Mouse (Mus musculus): Measurements from ENCODE around the gene Gpr132. TPM values are rescaled to one million over a fixed set of nuclear protein-coding genes. Genes with fewer than 3 reads are reported as not detected.

Gene Gpr132
- polyA plus RNA-seq, 1 experiment from 2014 or later: 0.35 TPM

DNA sequence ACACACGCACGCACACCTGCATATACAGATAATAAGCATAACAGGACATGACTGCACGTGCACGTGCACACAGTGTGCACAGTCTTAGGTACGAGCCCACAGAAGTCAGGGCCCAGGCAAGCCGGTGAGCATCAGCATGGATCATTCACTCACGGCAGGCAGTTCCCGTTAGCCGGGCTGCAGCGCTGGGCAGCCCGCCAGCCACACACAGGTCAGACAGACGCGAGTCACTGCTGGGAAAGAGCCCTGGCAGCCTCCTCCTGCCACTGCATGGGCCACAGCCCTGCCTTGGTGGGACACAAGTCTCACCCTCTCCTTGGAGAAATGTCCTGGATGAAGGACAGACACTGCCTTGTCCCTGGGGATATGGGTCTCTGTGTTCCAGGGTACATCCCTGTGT, 64.0 kb downstream of the Gpr132 start:
- no peak overlapping the region for H3K9ac ChIP-seq
- no peak overlapping the region for H3K27ac ChIP-seq (replicated peaks)
- H3K4me2 ChIP-seq (replicated peaks): no peak overlapping the region
- H3K4me3 ChIP-seq (replicated peaks): no peak overlapping the region
- peaks cover 18% of the 10 kb centered on the region for H3K27me3 ChIP-seq
- no peaks in the 10 kb centered on the region for H3K9me3 ChIP-seq (replicated peaks)
- no peak for ATAC-seq (ENCODE audit: insufficient number of reproducible peaks, low FRiP score, low TSS enrichment, low read depth)
- H3K36me3 ChIP-seq: no peaks in the 10 kb centered on the region
- peaks cover 39% of the 10 kb centered on the region for H3K4me1 ChIP-seq
- WGBS: 45% methylated on average over 13 of the region's 13 CpGs

DNA sequence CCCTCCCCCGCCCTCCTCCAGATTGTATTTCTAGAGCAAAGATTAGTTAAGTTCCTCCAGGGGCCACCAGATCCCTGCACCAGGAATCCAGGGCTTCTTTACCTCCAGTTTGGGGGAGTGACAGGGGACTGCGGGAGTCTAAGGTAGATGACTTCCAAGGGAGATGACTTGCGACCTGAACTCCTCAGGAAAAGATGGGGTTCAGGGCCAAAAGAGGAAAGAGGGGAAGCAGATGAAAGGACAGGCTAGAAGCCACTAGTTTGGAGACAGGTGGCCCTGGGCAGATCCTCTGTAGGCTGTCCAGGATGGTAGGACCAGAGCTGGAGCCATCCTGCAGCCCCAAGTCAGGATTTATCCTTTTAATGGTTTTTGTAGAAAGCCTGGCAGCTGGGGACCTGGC, 65.1 kb downstream of the Gpr132 start:
- no peak overlapping the region for H3K4me3 ChIP-seq (replicated peaks)
- H3K9ac ChIP-seq: no peak overlapping the region

DNA sequence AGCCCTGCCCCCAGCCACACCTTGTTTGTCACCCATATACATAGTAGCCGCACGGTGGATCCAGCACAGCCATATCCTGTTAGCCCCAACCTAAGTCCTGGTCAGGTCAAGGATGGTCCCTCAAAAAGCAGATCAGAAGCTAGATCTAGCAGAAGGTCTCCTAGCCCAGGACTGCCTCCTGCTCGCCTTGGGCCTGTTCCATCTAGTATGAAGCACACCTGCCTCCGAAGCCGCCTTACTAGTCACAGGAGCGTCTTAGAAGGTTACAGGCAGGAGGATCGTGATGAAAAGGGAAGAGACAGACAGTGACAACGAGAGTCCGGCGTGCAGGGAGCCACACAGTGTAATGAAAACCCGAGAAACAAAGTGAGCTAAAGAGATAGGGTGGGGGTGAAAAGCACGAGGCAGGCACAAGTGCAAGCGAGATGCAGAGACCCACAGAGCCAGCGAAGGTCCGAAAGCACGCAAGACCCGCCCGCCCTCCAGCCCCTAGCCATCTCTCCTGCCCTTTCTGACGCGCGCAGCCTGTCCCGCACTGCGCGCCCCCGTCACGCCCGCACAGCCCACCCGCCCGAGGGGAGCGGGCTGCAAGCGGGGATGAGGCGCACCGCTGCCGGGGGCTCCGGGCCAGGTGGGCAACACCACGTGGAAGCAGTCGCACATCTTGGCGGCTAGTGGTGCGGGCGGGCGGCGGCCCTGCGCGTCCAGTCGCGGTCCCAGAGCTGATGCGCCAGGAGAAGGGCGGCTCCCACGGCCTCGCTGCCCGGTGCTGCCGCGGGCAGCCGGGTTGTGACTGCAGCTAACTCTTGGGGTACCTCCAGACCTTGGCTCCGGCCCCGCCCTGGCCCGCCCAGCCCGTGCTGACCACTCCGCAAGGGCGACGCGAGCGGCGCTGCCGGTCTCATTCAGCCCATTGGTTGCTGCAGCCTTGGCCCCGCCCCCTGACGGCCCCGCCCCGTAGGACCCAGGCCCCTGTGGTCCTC, 65.9 kb downstream of the Gpr132 start, which contains the start of gene Ahnak2:
Ahnak2 (minus strand) TSS at position 794 of the 983 bp plus-strand sequence.
- peak within 1 kb of the TSS; percentile 100 for H3K4me2 ChIP-seq (replicated peaks)
- peak within 1 kb of the TSS; percentile 54 for H3K4me3 ChIP-seq (replicated peaks)
- WGBS: 4% methylated on average over 68 of the region's 69 CpGs
- no peak within 1 kb of the TSS for H3K27ac ChIP-seq (replicated peaks)
- H3K36me3 ChIP-seq: no peaks in the 10 kb centered on the region
- H3K9me3 ChIP-seq (replicated peaks): no peaks in the 10 kb centered on the region
- peak within 1 kb of the TSS; percentile 33; the same call in 1 of the 2 replicates for H3K9ac ChIP-seq
- ATAC-seq (ENCODE audit: insufficient number of reproducible peaks, low FRiP score, low TSS enrichment, low read depth): peak; percentile 39; the same call in 1 of the 2 replicates
- peaks cover 50% of the 10 kb centered on the region for H3K4me1 ChIP-seq
- H3K27me3 ChIP-seq: peaks cover 18% of the 10 kb centered on the region

More for the DNA sequence above, 65.1 kb downstream of the Gpr132 start:
- no peaks in the 10 kb centered on the region for H3K36me3 ChIP-seq
- no peaks in the 10 kb centered on the region for H3K9me3 ChIP-seq (replicated peaks)
- ATAC-seq (ENCODE audit: insufficient number of reproducible peaks, low FRiP score, low TSS enrichment, low read depth): no peak
- WGBS: 31% methylated on average over 3 of the region's 3 CpGs
- H3K4me2 ChIP-seq (replicated peaks): peak overlapping the region; percentile 100
- H3K4me1 ChIP-seq: peaks cover 42% of the 10 kb centered on the region
- H3K27ac ChIP-seq (replicated peaks): no peak overlapping the region
- H3K27me3 ChIP-seq: peaks cover 18% of the 10 kb centered on the region

Other genes with a start within 250 kb of the Gpr132 start
- 12.4 and 17.5 TPM in 2 replicates for gene Adssl1, start 248.2 kb downstream of the Gpr132 start, polyA plus RNA-seq (2015; fragmentation: Nextera tagmentation; extraction: Ambion mirVana)
- gene Siva1, start 223.5 kb downstream of the Gpr132 start, polyA plus RNA-seq (2015; fragmentation: Nextera tagmentation; extraction: Ambion mirVana): 196 and 219 TPM in 2 replicates
- gene Akt1, start 193.3 kb downstream of the Gpr132 start, polyA plus RNA-seq (2015; fragmentation: Nextera tagmentation; extraction: Ambion mirVana): 84.9 and 112 TPM in 2 replicates
- 4.8 and 5.6 TPM in 2 replicates for gene Zbtb42, start 189.4 kb downstream of the Gpr132 start, polyA plus RNA-seq (2015; fragmentation: Nextera tagmentation; extraction: Ambion mirVana)
- 25.0 and 28.4 TPM in 2 replicates for gene Cep170b, start 147.8 kb downstream of the Gpr132 start, polyA plus RNA-seq (2015; fragmentation: Nextera tagmentation; extraction: Ambion mirVana)
- 13.4 and 15.3 TPM in 2 replicates for gene Pld4, start 107.6 kb downstream of the Gpr132 start, polyA plus RNA-seq (2015; fragmentation: Nextera tagmentation; extraction: Ambion mirVana)
- gene Ahnak2, start 65.6 kb downstream of the Gpr132 start, polyA plus RNA-seq (2015; fragmentation: Nextera tagmentation; extraction: Ambion mirVana): 8.5 and 10.3 TPM in 2 replicates
- gene Clba1, start 59.3 kb downstream of the Gpr132 start, polyA plus RNA-seq (2015; fragmentation: Nextera tagmentation; extraction: Ambion mirVana): 10.9 and 16.5 TPM in 2 replicates
- gene Cdca4, start 38.8 kb downstream of the Gpr132 start, polyA plus RNA-seq (2015; fragmentation: Nextera tagmentation; extraction: Ambion mirVana): 99.7 and 110 TPM in 2 replicates
- gene Jag2, start 61.5 kb upstream of the Gpr132 start, polyA plus RNA-seq (2015; fragmentation: Nextera tagmentation; extraction: Ambion mirVana): 13.0 and 14.3 TPM in 2 replicates
- 93.4 and 94.7 TPM in 2 replicates for gene Nudt14, start 73.9 kb upstream of the Gpr132 start, polyA plus RNA-seq (2015; fragmentation: Nextera tagmentation; extraction: Ambion mirVana)
- 28.9 and 31.5 TPM in 2 replicates for gene Btbd6, start 108.3 kb upstream of the Gpr132 start, polyA plus RNA-seq (2015; fragmentation: Nextera tagmentation; extraction: Ambion mirVana)
- 62.4 and 70.9 TPM in 2 replicates for gene Brf1, start 132.5 kb upstream of the Gpr132 start, polyA plus RNA-seq (2015; fragmentation: Nextera tagmentation; extraction: Ambion mirVana)
- 17.4 and 19.9 TPM in 2 replicates for gene Pacs2, start 146.3 kb upstream of the Gpr132 start, polyA plus RNA-seq (2015; fragmentation: Nextera tagmentation; extraction: Ambion mirVana)
- 0.20 TPM in 1 of 2 replicates, not detected in the other for gene Tex22, start 206.3 kb upstream of the Gpr132 start, polyA plus RNA-seq (2015; fragmentation: Nextera tagmentation; extraction: Ambion mirVana)
- 14.7 and 15.6 TPM in 2 replicates for gene Mta1, start 230.1 kb upstream of the Gpr132 start, polyA plus RNA-seq (2015; fragmentation: Nextera tagmentation; extraction: Ambion mirVana)